Mouse (Mus musculus) T-helper 17 cell (primary cell): ENCODE data around the gene Mfsd12.

Experiments used
- in situ Hi-C, 2 experiments: fragments of 300-600 bp; cut with MboI, MseI; formaldehyde crosslinking; loops; 1 replicate in 1 of 2; 2 replicates in 1 of 2; pipeline ENCODE4 v1.15.1; 2025; ENCODE audit warnings: high pct_unique_total_duplicates in 2 of 2

Gene Mfsd12

DNA sequence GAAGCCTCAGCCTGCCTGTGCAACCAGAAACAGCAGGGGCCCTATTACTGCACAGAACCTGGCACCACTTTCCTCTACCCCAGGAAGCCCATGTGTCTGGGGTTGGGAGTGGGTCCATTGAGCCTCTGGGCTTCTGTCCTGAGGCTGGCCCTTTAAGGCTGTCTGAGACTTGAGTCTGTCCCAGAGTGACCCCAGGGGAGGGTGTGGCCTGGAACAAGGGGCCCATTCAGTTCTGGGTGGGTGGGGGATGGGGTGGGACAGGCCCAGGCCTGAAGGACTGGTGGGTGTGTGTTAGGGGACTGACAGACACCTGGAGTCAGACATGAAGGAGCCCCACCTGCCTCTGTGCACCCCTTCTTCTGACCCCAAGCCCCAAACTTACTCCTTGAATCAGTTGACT lies 57.4 kb downstream of the Mfsd12 start:
- in situ Hi-C loops, result no loop called here

DNA sequence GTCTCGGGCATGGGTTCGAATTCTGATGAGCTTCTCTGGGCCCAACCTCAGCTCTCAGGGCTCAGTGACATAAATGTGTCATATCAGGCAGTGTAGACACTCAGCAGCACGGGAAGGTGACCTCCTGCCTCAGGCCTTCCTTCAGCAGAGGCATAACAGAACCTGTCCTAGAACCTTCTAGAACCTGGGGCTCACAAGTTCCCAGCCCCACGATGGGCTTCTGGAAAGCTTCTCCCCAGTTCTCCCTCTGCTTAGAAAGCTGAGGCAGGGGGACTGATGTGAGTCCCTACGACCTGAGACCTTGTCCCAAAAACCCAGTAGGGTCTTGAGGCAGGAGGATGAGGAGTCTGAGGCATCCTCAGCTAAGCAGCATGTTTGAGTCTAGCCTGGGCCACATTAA lies 57.9 kb downstream of the Mfsd12 start:
- in situ Hi-C loops, result no loop called here
